Mouse (Mus musculus) right cerebral cortex, postnatal 36 days (tissue): ENCODE measurements around the gene Tfec.

Experiments used
- DNase-seq, 2 experiments: peaks; one replicate each; pipeline ENCODE4 v3.0.0; 2022; ENCODE audit warnings: low spot score in 2 of 2, mixed read lengths in 1 of 2

Tfec gene

GRCm38 (mm10) chr6:16794036-16794435 lies 104.2 kb downstream of the Tfec start:
- DNase-seq: no peak

GRCm38 (mm10) chr6:16785166-16785565 lies 113.1 kb downstream of the Tfec start:
- DNase-seq: no peak
